Mouse (Mus musculus): ENCODE results near the gene Notch1.
A peak's percentile ranks its signal among the peaks of the same experiment; 100 is the strongest.

The Notch1 gene

DNA sequence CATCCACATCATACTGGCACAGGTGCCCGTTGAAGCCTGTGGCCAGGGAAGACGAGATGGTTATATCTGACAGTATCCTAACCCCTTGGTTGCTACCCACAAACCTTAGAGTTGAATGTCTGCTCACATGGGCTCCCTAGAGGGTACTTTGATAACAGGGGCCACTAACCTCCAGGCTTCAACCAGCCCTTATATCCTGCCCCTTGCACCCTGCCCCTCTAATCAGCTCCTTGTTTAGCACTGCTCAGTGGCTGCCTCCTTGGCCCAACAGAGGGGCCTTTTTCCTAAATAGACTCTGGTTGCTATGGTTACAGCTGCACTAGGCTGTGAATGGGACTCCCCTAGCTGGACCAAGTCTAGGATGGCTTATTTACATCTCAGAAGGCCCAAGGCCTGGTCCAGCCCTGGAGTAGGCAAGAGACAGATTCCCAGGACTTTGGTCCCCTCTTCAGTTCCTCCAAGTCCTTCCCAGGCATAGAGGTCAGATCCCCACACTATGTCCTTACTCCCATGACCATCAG lies 37.7 kb downstream of the Notch1 start:
- DNase-seq (ENCODE audit: low spot score) = no peak

DNA sequence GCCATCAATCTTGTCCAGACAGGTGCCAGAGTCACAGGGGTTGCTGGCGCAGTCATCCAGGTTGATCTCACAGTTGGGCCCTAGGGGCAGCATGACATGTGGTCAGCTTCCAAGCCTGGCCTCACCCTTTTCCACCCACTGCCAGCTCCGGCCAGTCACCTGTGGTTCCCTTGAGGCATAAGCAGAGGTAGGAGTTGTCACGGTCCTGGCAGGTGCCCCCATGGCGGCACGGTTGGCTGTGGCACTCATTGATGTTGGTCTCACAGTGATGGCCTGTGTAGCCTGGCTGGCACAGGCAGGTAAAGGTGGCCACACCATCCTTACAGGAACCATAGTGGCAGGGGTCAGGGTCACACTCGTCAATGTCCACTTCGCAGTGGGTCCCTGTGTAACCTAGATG lies 38.6 kb downstream of the Notch1 start:
- DNase-seq (ENCODE audit: low spot score) = no peak

DNA sequence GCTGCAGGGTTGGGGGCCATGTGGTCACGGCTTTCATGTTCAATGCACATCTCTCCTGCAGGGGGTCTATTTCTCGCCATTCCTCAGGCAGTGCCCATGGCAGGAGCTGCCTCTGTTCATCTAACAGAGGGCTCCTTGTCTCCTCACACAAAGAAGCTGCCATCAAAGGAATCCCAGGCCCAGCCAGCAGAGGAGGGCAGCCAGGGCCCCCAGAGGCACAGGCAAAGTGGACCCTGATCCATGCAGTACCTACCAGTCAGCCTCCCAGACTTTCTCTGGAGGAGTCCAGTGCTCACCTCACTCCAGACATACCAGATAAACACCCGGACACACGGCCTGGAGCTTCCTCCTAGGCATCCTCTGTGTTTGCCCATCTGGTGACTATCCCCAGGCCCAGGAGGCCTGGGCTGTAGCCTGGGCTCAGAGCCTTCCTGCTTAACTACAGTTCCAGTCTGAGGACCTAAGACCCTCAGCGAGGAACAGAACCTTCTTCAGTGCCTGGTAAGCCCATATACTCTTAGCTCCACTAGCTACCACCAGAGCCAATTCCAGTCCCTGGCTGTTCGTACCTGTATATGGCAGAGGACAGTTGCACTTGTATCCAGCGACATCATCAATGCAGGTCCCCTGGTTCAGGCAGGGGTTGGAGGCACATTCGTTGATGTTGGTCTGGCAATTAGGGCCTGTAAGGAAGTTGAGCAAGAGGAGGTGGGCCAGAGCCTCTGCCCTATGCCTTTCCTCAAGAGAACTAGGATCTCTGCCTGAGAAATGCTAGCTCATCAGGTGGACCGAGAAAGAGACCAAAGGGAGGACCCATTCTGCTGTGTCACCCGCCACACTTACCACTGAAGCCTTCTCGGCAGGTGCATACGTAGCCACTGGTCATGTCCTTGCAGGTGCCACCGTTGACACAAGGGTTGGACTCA lies 40.7 kb downstream of the Notch1 start:
- no peak for DNase-seq (ENCODE audit: low spot score)

DNA sequence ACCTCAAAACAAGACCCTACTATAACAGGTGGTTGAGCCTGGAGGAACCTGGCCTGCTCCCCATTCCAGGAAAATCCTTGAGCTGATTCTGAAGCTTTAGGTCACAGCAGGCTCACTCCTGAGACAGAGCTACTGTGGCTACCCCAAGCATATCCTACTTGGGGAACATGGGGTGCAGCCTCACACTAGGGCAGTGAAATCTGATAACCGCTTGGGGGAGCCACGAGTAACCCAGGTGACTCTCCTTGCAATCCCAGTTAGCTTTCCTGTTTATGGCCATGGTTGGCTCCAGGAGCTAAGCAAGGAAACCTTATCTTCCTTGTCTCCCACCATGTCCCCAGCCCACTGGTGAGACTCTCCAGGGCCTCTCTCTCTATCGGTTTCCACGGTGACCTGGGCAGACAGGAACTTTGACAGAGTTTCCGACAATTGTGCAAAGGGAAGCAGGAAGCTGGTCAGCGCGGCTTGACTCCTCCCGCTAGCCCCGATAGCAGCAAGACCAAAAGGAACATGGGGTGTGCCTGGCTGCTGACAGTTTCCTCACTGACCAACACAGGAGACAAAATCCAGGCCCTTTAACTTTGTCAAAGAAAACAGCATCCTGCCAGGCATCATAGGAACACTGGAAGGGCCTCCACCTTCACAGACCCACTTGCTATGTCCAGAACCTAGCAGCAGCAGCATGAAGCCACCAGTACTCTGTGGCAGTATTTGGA lies 41.5 kb downstream of the Notch1 start:
- no peak for DNase-seq (ENCODE audit: low spot score)

DNA sequence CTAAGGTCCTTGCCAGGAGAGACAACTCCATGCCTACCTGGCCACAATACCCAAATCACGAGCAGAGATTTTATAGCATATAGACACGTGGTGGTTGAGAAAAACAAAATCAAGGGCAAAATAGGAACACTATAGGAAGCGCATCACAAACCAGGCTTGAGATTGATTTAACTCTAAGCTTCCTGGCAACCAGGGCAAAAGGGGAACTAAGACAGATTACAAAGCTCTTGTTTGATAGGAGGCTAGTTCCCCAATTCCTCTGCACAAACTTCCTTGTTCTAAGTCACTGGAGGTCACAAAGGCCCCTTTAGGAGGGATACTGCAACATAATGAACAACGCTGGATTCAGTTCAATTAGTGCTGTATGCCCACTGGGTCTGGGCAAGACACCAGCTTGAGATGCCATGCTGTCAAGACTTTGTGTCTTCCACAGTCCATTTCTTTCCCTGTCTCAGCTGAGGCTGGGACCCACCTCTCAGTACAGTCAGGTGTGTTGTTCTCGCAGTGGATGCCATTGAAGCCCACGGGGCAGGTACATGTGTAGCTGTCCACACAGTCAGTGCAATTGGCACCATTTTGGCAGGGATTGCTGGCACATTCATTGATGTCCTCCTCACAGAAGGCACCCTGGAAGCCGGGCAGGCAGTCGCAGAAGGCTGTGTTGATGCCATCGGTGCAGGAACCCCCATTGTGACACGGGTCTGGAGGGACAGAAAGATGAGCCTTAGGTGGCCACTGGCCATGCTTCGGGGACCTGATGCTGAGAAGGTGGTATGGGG lies 44.0 kb downstream of the Notch1 start:
- DNase-seq (ENCODE audit: low spot score) = no peak

DNA sequence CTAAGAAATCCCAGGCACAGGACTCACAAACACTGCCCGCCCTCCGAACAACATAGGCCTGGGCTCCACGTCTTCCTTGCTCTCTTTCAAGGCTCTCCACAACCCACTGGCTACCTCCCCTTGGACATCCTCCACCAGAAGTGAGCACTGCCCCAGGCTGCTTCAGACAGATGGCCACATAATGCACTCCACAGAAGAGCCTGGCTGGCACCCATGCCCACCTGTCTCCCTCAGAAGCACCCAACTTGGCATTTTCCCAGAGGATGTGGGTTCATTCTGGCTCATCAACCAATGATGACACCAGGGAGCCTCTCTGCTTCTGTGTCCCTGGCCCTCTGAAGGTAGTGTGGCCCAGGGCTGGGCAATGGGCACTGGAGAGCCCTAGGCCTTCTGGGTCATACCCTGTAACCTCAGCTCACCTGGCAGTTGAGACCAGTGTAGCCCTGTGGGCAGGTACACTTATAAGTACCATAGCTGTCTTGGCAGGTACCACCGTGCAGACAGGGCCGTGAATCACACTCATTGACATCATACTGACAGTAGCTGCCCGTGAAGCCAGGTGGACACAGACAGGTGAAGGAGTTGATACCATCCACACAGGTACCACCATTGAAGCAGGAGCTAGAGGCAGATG lies 44.7 kb downstream of the Notch1 start:
- no peak for DNase-seq (ENCODE audit: low spot score)

DNA sequence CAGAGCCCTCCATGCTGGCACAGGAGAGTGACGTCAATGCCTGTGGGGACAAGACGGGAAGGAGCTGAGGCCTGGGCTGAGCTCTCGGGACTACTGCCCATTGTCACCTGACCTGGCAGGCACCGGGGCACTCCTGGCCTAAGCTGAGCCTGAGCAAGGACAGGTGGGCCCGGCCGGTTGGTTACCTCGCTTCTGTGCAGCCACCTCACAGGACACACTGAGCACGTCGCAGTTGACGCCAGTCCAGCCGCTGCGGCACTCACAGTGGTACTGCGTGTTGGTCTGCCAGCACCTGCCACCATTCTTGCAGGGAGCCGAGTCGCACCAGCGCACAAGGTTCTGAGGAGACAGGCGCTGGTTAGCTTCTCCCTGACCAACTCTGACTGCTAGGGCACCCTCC lies 45.5 kb downstream of the Notch1 start:
- no peak for DNase-seq (ENCODE audit: low spot score)

DNA sequence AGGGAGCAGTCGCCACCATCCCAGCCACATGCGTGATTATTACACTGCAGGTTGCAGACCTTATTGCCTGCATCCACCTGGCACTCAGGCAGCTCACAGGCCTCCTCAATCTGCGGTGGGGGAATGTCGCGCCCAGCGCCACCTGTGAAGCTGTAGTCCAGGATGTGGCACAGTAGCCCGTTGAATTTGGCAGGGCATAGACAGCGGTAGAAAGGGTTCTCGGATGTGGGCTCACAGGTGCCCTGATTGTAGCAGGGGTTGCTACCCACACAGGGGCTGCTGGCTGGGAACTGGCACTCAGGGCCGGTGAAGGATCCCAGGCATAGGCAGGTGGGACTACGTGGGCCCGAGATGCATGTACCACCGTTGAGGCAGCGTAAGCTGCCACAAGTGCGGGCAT lies 48.1 kb downstream of the Notch1 start:
- DNase-seq (ENCODE audit: low spot score) = no peak

DNA sequence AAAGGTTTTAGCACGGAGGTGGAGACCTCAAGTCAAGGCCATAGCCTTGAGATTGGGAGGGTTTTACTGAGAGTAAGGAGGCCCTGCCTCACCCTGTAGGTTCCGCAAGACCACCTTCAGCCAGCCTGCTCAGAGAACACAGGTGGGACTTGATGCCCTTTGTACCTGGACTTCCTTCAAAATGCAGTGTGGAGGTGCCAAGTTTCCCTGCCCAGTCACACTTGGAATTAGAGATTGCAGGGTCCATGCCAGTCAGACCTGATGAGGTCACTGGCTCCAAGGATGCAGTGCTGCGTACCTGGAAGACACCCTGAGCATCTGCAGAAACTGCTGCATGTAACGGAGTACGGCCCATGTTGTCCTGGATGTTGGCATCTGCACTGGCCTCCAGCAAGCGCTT lies 53.1 kb downstream of the Notch1 start:
- no peak for DNase-seq (ENCODE audit: low spot score)

DNA sequence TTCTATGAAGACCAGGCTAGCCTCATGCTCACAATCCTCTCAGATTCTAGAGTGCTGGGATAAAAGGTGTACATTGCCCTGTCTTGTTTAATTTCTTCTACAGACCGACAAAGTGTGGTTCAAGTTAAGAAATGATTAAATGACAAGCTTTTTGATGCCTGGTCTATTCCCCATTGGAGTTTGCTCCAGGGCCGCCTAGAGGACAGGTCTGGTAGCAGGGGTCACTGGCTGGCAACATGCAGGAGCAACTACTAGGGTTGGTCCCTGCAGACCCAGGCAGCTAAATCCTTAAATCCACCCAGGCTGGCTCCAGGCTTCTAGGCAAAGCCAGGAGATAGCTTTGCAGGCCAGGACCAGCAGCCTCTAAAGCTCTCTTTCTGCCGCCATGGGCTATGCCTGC lies 53.5 kb downstream of the Notch1 start:
- no peak for DNase-seq (ENCODE audit: low spot score)

DNA sequence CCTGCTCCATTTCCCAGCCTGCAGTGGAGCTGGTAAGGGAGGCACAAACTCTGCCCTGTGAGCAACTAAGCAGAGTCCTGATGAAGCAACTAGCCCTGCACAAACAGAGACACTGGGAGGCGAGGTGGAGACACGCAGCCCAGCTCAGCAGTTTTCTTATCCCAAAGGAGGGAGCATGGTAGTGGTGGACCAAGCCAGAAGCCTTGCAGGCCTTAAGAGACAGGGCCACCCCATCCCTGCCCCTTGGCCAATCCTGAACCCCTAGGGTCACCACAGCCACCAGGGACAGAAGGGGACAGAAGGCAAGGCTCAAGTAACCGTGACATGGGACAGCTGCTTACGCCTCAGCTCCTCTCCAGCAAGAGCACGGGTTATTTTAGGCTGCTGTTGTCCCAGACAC lies 54.8 kb downstream of the Notch1 start:
- DNase-seq (ENCODE audit: low spot score) = no peak

DNA sequence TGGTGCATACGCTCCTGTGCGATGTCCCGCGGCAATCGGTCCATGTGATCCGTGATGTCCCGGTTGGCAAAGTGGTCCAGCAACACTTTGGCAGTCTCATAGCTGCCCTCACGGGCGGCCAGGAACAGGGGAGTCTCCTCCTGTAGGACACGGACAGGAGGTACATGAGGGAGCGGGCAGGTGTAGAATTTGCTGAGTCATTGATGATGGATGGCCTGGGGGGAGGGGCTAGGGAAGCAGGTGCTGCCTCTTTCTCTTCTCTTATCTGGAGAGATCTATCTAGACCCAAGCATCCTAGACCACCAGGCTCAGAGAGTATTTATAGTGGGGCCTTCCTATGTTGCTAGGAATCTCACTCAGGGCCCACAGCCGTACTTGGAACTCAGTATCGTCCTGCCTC lies 55.6 kb downstream of the Notch1 start:
- DNase-seq (ENCODE audit: low spot score) = no peak

DNA sequence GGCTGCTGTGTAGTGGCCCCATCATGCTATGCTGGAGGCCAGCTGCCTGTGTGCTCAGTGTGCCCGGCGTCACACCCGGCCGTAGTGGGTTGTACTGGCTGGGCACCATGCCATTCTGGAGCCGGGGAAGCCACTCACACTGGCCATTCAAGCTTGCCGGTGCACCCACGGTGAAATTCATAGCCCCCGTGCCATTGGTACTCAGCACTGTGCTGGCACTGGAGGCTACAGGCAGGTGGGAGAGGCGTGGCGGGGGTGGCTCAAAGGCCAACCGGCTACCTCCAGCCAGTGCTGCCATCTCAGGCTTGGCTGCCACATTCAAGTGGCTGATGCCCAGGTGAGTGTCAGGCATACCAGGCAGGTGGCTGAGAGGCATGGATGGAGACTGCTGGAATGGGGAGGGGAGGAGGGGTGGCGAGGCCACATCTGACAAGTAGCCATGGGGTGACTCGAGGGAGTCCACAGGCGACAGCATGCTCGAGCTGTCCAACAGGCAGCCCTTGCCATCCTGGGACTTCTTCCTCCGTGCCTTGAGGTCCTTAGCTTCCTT lies 56.3 kb downstream of the Notch1 start:
- no peak for DNase-seq (ENCODE audit: low spot score)

DNA sequence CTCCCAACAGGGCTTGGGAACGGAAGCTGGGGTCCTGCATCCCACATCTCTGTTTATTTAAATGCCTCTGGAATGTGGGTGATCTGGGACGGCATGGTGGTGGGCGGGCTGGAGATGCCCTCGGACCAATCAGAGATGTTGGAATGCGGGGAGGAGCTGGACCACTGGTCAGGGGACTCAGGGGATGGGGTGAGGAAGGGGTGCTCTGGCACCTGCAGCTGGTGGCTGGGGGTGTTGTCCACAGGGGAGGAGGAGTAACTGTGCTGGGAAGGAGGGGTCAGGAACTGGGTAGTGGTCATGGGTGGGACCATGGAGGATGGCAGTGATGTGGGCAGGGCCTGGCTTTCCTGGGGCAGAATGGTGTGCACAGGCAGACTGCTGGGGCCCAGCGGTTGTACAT lies 57.0 kb downstream of the Notch1 start:
- DNase-seq (ENCODE audit: low spot score) = no peak

DNA sequence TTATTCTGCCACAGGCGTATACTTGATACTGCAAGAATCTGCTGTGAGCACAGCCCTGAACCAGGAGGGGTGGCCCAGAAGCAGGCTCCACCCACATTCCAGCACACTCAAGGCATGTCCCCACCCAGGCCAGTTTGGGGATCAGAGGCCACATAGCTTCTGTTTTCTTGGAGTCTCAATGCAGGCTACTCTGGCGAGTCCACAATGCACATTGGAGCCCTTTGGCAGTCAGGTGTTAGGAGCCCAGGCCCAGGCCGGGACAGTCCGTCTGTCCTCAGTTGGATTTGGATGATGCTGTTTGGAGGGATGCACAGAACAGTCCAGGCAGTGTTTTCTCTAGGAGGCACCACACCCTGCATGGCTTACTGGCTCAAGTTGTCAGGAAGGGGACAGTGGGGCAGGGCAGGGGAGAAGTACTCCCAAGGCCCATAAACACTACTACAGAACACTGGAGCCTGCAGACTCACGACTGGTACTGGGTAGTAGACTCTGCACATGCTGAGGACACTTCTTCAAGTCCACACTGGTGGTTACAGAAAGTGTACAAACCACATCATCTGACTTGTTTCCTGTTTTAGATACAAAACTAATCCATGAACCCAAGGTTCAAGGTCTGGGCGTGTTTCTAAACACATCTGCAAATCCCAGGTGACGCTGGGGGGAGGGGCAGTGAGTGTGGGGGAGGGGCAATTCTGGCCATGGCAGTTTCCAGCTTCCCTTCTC lies 57.9 kb downstream of the Notch1 start:
- DNase-seq (ENCODE audit: low spot score) = no peak

DNA sequence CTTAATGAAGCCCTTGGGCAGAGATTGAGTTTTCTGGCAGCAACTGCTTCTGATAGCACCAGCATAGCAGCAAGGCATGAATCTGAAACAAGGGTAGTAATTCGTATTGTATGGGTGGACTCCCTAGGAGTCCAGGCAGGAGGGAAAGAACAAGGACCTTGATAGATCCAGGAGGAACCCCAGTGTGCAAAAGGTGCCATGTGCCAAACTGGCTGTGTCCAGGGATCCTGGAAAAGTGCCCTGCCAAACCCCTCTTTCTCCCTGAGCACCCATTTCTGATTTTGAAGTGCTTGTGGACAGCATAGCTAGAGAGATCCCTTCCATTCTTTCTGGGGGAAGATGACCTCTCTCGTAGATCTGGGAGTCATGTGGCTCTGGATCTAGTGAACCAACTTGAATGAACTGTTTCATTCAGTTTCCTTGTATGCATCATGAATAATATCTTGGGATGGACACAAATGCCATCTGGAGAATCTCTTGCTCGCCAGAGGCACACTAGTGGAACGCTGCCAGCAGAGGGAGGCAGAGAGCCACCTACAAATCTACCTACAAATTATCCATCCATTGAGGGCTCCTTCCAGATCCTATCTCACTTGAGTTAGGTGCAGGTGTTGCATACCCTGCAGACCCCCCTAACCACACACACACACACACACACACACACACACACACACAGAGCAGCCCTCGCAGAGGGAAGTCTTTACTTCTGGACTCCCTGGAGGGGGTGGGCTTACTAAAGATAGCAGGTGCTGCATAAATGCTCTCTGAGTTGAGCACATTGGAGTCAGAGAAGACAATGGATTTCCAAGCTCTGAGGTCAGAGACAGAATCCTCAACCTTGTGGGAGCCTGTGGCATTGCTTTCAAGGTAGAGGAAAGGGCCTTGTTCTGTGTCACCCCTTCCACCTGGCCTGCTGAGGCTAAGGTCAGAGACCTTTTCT lies 67.1 kb downstream of the Notch1 start:
- peak; percentile 73 for DNase-seq (ENCODE audit: low spot score)

DNA sequence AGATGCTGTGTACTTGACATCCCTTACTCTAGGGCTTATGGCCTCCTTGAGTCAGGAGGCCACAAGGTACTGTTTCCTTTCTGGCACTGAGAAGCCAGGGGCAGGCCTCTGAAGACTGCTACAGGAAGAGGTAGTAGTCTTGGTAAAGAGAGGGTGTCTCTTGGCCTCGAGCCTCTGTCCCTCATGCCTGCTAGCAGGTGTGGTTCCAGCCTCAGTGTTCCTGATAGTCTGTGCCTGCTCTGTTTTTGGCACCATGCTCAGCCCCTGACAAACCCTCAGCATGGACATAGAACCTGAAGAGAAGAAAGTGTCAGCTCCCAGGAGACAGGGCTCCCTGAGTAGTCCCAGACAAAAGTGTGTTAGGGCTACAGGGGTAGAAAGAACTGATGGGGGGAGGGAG lies 69.0 kb downstream of the Notch1 start:
- DNase-seq (ENCODE audit: low spot score) = no peak

DNA sequence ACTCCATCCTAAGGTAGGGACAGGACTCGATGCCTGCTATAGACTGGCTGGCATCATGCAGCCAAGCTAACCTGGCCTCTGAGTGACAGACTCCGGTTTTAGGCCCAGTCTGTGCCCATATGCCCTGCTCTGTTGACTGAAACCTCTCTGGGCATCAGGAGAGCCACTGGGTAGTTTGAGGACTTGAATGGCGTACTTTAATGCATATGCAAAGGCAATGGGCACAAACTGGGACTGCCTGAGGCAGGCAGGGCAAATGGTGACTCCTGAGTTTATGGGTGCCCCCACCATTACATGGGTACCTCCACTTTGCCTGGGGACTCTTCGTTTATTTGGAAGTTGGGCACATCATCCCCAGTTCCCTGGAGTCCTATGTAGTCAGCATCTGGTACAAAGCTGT lies 69.8 kb downstream of the Notch1 start:
- DNase-seq (ENCODE audit: low spot score) = no peak

DNA sequence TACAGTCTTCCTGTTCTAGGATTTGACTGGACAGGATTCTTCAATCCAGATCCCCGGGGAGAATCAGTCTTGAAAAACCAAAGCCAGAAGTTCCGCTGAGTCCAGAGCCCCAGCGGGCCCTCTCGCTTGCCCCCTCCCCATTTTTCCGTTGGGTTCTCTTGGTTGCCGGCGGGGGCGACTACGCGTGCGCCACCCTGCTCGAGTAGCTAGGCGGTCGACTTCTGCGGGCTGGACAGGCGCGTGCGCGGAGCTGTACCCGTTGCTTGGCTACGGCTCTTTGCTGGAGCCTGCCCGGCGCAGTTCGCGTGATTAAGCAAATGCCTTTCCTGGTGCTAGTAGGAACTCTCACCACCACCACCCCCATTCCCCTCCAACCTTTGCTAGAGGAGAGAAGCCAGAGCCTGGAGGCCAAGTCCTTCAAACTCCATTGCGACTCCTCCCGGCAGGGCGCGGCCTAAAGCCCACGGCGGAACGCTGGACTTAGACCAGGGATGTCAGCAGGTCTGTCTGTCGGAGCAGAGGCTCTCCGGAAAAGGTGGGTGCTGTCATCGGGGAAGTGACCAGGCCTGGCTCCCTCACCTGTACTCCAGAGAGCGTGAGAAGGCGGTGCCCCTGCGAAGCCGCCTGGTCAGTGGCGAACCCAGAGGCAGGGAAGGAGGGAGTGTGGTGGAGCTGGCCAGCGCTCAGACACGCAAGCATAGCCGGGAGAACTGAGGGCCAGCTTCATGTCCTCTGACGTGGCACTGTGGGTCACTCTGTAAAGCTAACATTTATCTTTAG lies 70.6 kb downstream of the Notch1 start:
- peak; percentile 92 for DNase-seq (ENCODE audit: low spot score)
